Mouse (Mus musculus) lung, adult 2 months (tissue): Measurements from ENCODE around the gene Cars2. TPM values are rescaled to one million over a fixed set of nuclear protein-coding genes. Genes with fewer than 3 reads are reported as not detected.
A peak's percentile ranks its signal among the peaks of the same experiment; 100 is the strongest.

Experiments used
- DNase-seq: peaks from one replicate; pipeline ENCODE4 v3.0.0; 2022
- H3K4me1 ChIP-seq: fragments of 200-500 bp; 2 replicates; pipeline ENCODE4 v1.6.1; 2011; ENCODE audit warnings: low read length; ENCODE audit not compliant: control insufficient read depth, insufficient read depth
- H3K4me3 ChIP-seq: fragments of 200-500 bp; replicated peaks from 2 replicates; pipeline ENCODE3; 2011; ENCODE audit warnings: low read depth, mild to moderate bottlenecking, control low read depth, low read length; ENCODE audit errors: extremely low read depth
- CTCF ChIP-seq: fragments of 200-500 bp; IDR thresholded peaks from 2 replicates; pipeline ENCODE4 v1.5.1; 2011; ENCODE audit warnings: mild to moderate bottlenecking, low read length, control low read depth; ENCODE audit not compliant: insufficient read depth
- POLR2A ChIP-seq: fragments of 200-500 bp; IDR thresholded peaks from 2 replicates; pipeline ENCODE4 v1.6.1; 2011; ENCODE audit warnings: low read depth, mild to moderate bottlenecking, control low read depth, low read length, borderline replicate concordance; ENCODE audit errors: extremely low read depth
- WGBS: fragments of 180-500 bp; shearing (Covaris S2); methylation state at CpG from one replicate; pipeline ENCODE4 v1.1.7; 2018; 5-methylcytosine and 5-hydroxymethylcytosine counted together
- polyA plus RNA-seq: library from polyadenylated mRNA; depleted of rRNA; stranded (reverse); fragments of >200 nt; gene quantifications from 2 replicates; pipeline ENCODE4 v1.2.3, GENCODE M21; 2012

The Cars2 gene
- polyA plus RNA-seq, 1 experiment = 48.4 TPM

DNA sequence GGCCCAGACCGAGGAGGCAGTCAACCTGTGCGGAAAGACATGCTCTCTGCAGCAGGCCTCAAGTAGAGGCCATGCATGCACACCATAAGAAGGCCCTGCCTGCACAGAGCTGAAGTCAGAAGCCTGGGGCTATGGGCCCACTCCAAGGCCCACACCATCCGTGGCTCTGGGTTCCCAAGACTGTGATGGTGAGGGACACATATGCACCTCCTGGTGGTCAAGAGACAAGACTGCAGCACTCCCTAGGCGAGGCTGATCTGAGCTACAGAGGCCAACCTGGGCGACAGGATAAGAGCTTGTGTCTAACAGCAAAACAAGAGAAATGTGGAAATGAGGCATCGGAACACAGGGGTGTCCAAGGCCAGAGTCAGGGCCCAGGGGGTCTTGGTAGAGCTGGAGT, 3.5 kb downstream of the Cars2 start:
- no peak for DNase-seq
- no peak for TF ChIP-seq POLR2A
- TF ChIP-seq CTCF = peak; percentile 58
- Histone ChIP-seq H3K4me1 (peaks cover 5% of the 10 kb centered on the region; the same call in 1 of the 2 replicates), H3K4me3 (no peak overlapping the region)
- 66% methylated on average over 6 of the region's 6 CpGs for WGBS

DNA sequence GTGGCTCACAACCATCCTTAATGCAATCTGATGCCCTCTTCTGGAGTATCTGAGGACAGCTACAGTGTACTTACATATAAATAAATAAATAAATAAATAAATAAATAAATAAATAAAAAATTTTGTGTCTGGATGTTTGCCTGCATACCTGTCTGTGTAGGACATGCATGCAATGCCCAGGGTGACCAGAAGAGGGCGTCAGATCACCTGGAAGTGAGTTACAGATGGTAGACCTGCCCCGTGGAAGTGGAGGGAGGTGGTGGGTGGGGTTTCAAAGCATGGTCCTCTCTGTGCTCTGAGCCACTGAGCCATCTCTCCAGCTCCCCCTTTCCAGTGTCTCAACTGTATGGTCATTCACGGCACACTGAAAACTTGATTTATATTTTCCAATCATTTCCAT, 6.2 kb downstream of the Cars2 start:
- TF ChIP-seq POLR2A = no peak
- peak; percentile 85 for TF ChIP-seq CTCF
- Histone ChIP-seq H3K4me3 (no peak overlapping the region), H3K4me1 (no peaks in the 10 kb centered on the region; the same call in 1 of the 2 replicates)
- peak; percentile 51 for DNase-seq
- 47% methylated on average over 3 of the region's 3 CpGs for WGBS

DNA sequence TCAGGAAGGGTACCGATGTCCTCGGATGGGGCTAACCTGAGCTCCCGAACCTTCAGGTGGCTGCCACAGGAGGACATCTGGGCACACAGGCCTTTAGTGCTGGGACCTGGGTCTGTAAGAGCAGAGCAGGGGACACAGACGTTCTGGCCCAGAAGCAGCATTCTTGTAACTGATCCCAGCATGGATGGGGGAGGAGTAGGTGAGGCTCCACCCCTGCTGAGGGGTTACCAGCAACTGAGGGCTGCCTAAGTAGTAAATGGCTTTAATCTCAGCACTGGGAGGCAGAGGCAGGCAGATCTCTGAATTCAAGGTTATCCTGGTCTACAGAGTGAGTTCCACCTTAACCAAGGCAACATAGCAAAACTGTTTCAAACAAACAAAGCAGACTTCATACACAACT, 7.7 kb downstream of the Cars2 start:
- Histone ChIP-seq H3K4me1 (no peaks in the 10 kb centered on the region; the same call in 1 of the 2 replicates), H3K4me3 (no peak overlapping the region)
- no peak for DNase-seq
- 81% methylated on average over 4 of the region's 4 CpGs for WGBS
- TF ChIP-seq CTCF (no peak), POLR2A (no peak)

DNA sequence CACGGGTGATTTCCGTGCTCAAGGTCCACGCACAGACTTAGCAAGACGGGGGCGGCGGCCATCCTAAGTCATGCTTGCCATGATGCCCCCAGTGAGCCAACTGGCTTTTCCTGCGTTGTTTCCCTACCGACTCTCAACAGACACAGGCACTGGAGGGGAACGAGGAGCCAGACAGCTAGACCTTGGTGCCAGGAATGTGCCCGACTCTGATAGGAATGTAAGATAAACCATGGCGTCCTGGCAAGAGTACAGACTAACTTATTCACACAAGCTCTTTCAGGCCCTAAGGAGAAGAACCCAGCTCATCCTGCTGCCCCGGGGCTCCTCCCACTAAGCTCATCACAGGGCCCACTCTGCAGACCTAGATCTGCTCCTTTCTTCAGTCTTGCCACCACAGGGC, 8.6 kb downstream of the Cars2 start:
- no peak for TF ChIP-seq CTCF
- TF ChIP-seq POLR2A = no peak
- DNase-seq = no peak
- WGBS = 78% methylated on average over 12 of the region's 12 CpGs
- H3K4me1 ChIP-seq = no peaks in the 10 kb centered on the region; the same call in 1 of the 2 replicates
- no peak overlapping the region for H3K4me3 ChIP-seq

DNA sequence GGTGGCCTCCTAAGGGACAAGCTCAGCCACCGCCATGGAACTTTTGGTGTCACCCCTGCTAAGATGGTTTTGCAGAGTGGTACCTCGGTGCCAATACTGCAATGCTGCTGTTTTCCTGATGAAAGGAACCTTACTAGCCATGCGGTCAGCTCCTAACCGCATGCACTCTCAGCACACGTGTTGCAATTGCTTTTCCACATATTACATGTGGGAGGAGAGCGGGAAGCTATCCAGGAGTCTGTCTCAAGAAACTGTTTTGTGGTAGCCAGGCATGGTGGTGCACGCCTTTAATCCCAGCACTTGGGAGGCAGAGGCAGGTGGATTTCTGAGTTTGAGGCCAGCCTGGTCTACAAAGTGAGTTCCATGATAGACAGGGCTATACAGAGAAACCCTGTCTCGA, 10.4 kb downstream of the Cars2 start:
- 95% methylated on average over 8 of the region's 8 CpGs for WGBS
- DNase-seq = no peak
- TF ChIP-seq POLR2A = no peak
- no peak for TF ChIP-seq CTCF
- Histone ChIP-seq H3K4me3 (no peak overlapping the region), H3K4me1 (no peaks in the 10 kb centered on the region; the same call in 1 of the 2 replicates)

DNA sequence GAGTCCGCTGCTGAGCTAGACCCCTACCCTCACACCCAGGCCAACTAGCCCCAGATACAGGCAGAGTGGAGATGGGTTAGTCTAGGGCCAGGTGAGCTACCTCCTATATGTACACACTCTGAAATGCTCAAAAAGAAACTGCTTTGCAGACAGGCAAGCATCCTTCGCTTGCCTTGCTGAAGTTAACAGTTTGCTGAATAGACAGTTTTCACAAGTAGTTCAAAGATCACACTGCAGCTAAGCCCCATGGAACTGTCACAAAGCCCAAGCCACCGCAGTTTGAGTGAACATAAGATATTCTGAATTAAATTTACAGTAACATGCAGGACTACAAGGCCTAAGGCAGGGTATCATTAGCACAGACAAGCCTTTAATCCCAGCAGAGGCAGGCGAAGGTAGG, 11.5 kb downstream of the Cars2 start:
- TF ChIP-seq POLR2A = no peak
- TF ChIP-seq CTCF = no peak
- DNase-seq = no peak
- 95% methylated on average over 4 of the region's 4 CpGs for WGBS
- Histone ChIP-seq H3K4me1 (no peaks in the 10 kb centered on the region; the same call in 1 of the 2 replicates), H3K4me3 (no peak overlapping the region)

DNA sequence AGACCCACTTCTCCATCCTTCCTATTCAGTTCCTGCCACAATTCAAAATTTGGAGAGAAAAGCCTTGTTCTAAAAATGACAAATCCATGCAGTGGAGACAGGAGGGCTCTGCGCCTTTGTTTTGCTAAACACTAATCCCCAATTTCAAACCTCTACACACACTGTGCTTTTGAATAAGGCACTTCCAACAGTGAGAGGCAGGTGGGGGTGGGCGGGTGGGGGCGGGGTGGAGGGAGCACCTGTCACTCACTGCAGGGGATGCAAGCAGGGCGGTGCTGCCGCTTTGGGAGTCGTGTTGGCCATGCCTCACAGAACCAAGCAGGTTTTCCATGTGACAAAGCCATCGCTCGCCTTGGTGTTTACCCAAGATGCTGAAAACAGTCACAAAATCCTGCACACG, 16.1 kb downstream of the Cars2 start:
- 68% methylated on average over 9 of the region's 9 CpGs for WGBS
- TF ChIP-seq POLR2A = no peak
- no peak for TF ChIP-seq CTCF
- no peak for DNase-seq

DNA sequence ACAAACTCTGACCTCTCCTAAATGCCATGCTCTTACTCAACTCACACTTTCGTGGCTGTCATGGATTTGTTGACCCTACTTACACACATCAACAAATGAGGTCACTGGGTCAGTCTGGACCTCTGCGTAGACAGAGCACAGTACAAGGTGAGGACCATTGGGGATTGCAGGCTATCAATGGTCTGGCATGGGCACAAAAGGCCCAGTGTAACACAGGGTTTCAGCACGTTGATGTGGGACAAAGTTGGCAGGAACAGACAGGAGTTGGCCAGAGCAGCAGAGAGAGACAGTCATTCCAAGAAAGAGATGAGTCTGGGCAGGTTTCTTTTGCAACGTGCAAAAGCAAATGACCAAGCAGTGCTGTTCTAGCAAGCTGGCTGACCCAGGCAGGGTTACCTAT, 19.7 kb downstream of the Cars2 start:
- Histone ChIP-seq H3K4me1 (no peaks in the 10 kb centered on the region), H3K4me3 (no peak overlapping the region)
- TF ChIP-seq POLR2A = no peak
- no peak for TF ChIP-seq CTCF
- WGBS = 56% methylated on average over 4 of the region's 4 CpGs
- no peak for DNase-seq

More for the DNA sequence above, 16.1 kb downstream of the Cars2 start:
- no peak overlapping the region for H3K4me3 ChIP-seq
- no peaks in the 10 kb centered on the region for H3K4me1 ChIP-seq

DNA sequence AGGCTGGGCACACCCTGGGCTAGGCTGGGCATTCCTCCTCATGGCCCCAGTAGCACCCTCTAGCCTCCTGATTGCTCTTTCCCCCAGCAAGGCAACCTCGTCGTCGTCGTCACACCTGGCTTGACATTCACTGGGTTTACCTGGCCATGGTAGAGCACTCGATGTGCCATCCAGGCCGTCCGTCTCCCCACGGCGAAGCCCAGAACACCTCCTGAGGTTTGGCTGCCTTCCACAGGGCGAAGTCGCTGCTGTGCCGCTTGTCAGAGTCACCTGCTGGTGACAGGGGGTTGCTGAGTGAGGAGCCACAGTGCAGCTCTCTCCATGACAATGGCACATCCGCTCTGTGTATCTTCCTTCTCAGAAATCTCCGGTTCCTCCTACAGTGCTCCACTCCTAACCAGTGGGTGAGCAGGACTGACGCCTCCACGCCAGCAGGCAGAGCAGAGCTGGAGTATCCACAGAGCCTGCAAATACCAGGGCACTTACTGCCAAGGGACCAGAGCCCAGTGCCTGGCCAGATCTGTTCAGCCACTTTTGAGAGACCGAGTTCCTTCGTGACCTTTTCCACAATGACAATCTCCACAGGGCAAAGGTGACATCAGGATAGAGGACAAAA, 20.3 kb downstream of the Cars2 start:
- H3K4me3 ChIP-seq = no peak overlapping the region
- H3K4me1 ChIP-seq = no peaks in the 10 kb centered on the region
- DNase-seq = no peak
- WGBS = 85% methylated on average over 18 of the region's 18 CpGs
- no peak for TF ChIP-seq POLR2A
- TF ChIP-seq CTCF = no peak

DNA sequence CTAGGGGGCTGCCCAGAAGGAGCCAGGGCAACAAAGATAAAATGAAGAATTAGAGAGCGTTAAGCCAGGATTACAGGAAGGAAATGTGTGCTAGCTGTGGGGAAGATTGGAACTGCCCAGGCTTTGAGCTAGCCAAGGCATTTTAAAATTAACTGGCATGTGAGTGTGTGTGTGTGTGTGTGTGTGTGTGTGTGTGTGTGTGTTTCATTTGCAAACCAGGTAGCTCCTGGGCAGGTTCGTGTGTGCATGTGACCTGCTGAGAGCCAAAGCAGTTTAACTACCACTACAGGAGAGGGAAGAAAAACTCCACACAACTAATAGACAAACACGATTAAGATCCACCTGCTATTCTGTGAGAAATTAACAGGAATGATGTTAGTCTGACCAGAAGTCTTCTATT, 27.3 kb downstream of the Cars2 start:
- no peak overlapping the region for H3K4me3 ChIP-seq
- WGBS = 58% methylated on average over 3 of the region's 3 CpGs
- no peak for TF ChIP-seq CTCF
- TF ChIP-seq POLR2A = no peak
- DNase-seq = no peak
- peaks cover 4% of the 10 kb centered on the region; the same call in 1 of the 2 replicates for H3K4me1 ChIP-seq

DNA sequence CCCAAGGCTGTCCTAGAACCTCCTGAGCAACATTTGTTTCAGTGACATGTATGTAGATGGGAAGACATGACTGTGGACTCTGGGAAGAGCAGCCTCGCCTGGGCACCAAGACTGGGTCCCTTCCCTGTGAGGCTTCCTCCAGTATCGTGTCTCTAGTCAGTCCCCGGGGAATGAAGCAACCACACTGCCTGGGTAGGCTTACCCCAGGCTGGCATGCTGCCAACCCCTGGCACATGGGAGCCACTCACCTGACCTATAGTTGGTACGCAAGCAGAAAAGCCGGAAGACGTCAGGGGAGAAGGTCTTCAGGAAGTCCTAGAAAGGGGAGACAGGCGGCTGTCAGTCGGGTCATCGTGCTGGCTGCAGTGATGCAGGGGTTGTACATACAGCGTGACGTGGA, 31.9 kb downstream of the Cars2 start:
- 0 out of 2 replicates have a peak, but pooled peaks have one; percentile 24 for TF ChIP-seq POLR2A
- no peak for TF ChIP-seq CTCF
- H3K4me3 ChIP-seq = no peak overlapping the region
- peaks cover 9% of the 10 kb centered on the region; the same call in 1 of the 2 replicates for H3K4me1 ChIP-seq
- WGBS = 65% methylated on average over 11 of the region's 11 CpGs
- peak; percentile 47 for DNase-seq

DNA sequence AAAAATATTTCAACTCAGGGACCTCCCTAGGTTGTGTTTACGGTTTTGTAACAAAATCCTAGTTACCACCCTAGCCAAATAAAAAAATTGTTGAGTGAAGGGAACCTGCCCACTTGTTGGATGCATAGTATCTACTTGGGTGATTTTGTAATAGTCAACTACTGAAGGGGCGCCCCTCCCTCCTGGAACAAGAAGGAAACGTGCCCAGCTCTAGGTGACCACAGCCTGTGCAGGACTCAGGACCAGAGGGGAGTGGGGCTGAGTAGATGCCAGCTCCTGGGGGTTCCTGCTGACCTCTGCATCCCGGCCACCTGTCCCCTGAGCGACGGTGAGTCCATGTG, 32.6 kb downstream of the Cars2 start:
- DNase-seq = peak; percentile 45
- Histone ChIP-seq H3K4me3 (no peak overlapping the region), H3K4me1 (peaks cover 9% of the 10 kb centered on the region; the same call in 1 of the 2 replicates)
- WGBS = 63% methylated on average over 6 of the region's 6 CpGs
- TF ChIP-seq POLR2A = no peak
- TF ChIP-seq CTCF = no peak
